Mouse (Mus musculus) heart, adult 2 months (tissue): ENCODE data around the gene Fgd5.

ENCODE experiments used
- CTCF ChIP-seq: fragments of 200-600 bp; IDR thresholded peaks from 2 replicates; pipeline ENCODE4 v1.8.1; 2022; ENCODE audit warnings: antibody characterized with exemption, mild to moderate bottlenecking, moderate library complexity
- EP300 ChIP-seq: fragments of 200-500 bp; IDR thresholded peaks from 2 replicates; pipeline ENCODE4 v1.6.1; 2011; ENCODE audit warnings: low read depth, low read length, control low read depth; ENCODE audit not compliant: insufficient read depth
- POLR2A ChIP-seq: fragments of 200-500 bp; IDR thresholded peaks from 2 replicates; pipeline ENCODE4 v1.6.1; 2011; ENCODE audit warnings: mild to moderate bottlenecking, low read depth, low read length, control low read depth; ENCODE audit not compliant: insufficient read depth

DNA sequence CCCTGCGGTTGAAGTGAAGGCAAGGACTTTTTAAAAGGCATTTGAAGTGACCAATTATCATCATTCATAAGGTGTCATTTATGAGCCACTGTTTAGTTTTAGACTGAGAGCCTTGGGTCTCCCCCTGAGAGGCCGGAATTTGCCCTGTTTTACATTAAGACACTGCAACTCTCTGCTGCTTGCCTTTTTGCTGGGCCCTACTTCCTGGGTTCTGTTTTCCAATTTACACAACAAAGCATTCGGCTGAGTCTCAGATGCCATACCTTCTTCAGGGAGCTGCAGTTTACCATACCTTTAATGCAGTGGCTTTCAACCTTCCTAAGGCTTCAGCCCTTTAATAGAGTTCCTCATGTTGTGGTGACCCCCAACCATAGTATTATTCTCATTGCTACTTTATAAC is 26.1 kb downstream of the Fgd5 start:
- no peak for TF ChIP-seq CTCF
- no peak for TF ChIP-seq POLR2A
- TF ChIP-seq EP300, result no peak
